Mouse (Mus musculus): ENCODE results near the gene Josd1.

- TF ChIP-seq USF1 (IDR thresholded peaks at IDR 0.05; ENCODE audit: low read depth) = no peak
- no peak for TF ChIP-seq CTCF (IDR thresholded peaks at IDR 0.05; ENCODE audit: control insufficient read depth, insufficient read depth, insufficient read length)
- no peak for TF ChIP-seq MAX (IDR thresholded peaks at IDR 0.05)
Measured at GRCm38 (mm10) chr15:79720796-79721195, 33.1 kb upstream of the Josd1 start.
